Mouse (Mus musculus) cortical plate, adult 2 months (tissue): ENCODE results near the gene Zbtb9.

Source experiments
- CTCF ChIP-seq: fragments of 200-500 bp; IDR thresholded peaks from 2 replicates; pipeline ENCODE4 v1.5.1; 2011; ENCODE audit warnings: mild to moderate bottlenecking, control low read depth, low read length; ENCODE audit not compliant: insufficient read depth; ENCODE audit errors: extremely low read depth
- POLR2A ChIP-seq: fragments of 200-500 bp; IDR thresholded peaks from 2 replicates; pipeline ENCODE4 v1.6.1; 2011; ENCODE audit warnings: mild to moderate bottlenecking, low read length, control low read depth; ENCODE audit not compliant: insufficient read depth; ENCODE audit errors: extremely low read depth

GRCm38 (mm10) chr17:26990521-26990920 is 17.6 kb downstream of the Zbtb9 start:
- no peak for TF ChIP-seq POLR2A
- TF ChIP-seq CTCF, result no peak
